Mouse (Mus musculus): ENCODE measurements around the gene Hdhd3. TPM values are rescaled to one million over a fixed set of nuclear protein-coding genes. Genes with fewer than 3 reads are reported as not detected.

The Hdhd3 gene
- polyA plus RNA-seq, 1 experiment from 2014 or later, result 11.2 TPM

GRCm38 (mm10) chr4:62475131-62475530 lies 28.1 kb downstream of the Hdhd3 start:
- Histone ChIP-seq H3K4me2 (ENCODE audit: low read length) (no peak overlapping the region), H3K9ac (ENCODE audit: low read depth, low read length) (no peak overlapping the region), H3K27ac (ENCODE audit: low read depth, low read length) (no peak overlapping the region), H3K4me3 (ENCODE audit: low read length) (no peak overlapping the region), H3K36me3 (ENCODE audit: control insufficient read depth, insufficient read depth, low read length) (no peaks in the 10 kb centered on the region), H3K9me3 (ENCODE audit: control insufficient read depth, low read length) (no peaks in the 10 kb centered on the region), H3K27me3 (replicated peaks; ENCODE audit: control insufficient read depth, insufficient read depth, low read length) (peaks cover 9% of the 10 kb centered on the region; the same call in 1 of the 2 replicates), H3K4me1 (ENCODE audit: control insufficient read depth, insufficient read depth, low read depth, low read length) (no peaks in the 10 kb centered on the region; the same call in 1 of the 2 replicates)
- WGBS, result 94% methylated on average over 2 of the region's 2 CpGs
- no peak for ATAC-seq

DNA sequence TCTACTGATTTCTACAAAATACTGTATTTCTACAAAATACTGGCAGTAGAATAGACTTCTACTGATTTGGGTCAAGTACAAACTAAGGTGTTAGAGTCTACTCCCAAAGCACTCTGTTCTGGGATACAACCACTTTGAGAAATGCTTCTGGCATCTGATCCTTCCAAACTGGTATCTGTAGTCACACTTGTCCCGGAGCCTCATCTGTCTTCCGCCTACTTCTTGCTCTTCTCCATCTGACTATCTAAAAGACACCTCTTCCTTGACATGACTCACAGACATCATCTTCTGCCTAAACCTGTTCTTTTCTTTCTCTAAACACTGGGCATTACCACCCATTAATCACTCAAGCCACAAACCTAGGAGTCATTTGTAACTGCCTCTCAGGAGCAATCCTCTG lies 31.2 kb downstream of the Hdhd3 start:
- ATAC-seq, result no peak

DNA sequence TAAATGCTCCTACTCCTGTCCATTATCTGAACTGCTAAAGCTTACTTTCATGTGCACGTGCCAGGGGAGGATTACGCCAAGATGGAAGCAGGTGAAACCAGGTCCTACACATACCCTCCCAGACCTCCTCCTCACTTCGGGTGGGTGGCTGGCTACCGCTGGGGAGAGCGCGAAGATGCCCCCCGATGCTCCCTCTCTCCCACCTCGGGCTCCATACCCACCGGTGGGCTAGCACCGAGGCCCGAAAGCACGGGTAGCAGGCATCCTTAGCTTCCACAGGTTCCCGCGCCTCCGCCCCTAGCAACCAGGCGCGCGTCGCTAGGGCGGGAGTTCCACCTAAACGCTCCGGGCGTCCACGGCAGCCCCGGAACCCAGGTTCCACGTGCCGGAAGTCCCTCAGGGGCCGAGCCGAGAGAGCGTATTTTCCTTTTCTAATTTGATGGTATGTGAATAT lies 32.6 kb downstream of the Hdhd3 start, which contains the start of gene Wdr31:
Wdr31 (minus strand) TSS at position 299 of the 454 bp plus-strand sequence.
- Histone ChIP-seq H3K9ac (ENCODE audit: low read depth, low read length) (peak within 1 kb of the TSS; percentile 80), H3K36me3 (ENCODE audit: control insufficient read depth, insufficient read depth, low read length) (peaks cover 3% of the 10 kb centered on the region; the same call in 1 of the 2 replicates), H3K9me3 (ENCODE audit: control insufficient read depth, low read length) (0 out of 2 replicates have a peak, but pooled peaks cover 2% of the 10 kb centered on the region), H3K4me3 (ENCODE audit: low read length) (peak within 1 kb of the TSS; percentile 75), H3K27me3 (replicated peaks; ENCODE audit: control insufficient read depth, insufficient read depth, low read length) (no peaks in the 10 kb centered on the region), H3K27ac (ENCODE audit: low read depth, low read length) (peak within 1 kb of the TSS; percentile 73), H3K4me1 (ENCODE audit: control insufficient read depth, insufficient read depth, low read depth, low read length) (no peaks in the 10 kb centered on the region), H3K4me2 (ENCODE audit: low read length) (peak within 1 kb of the TSS; percentile 77)
- WGBS, result under 1% methylated on average over 30 of the region's 30 CpGs
- peak; percentile 96 for ATAC-seq

More for the DNA sequence above, 31.2 kb downstream of the Hdhd3 start:
- WGBS, result 100% methylated on average over 2 of the region's 2 CpGs
- no peaks in the 10 kb centered on the region for H3K4me1 ChIP-seq (ENCODE audit: control insufficient read depth, insufficient read depth, low read depth, low read length)
- 0 out of 2 replicates have a peak, but pooled peaks cover 2% of the 10 kb centered on the region for H3K9me3 ChIP-seq (ENCODE audit: control insufficient read depth, low read length)
- no peak overlapping the region for H3K9ac ChIP-seq (ENCODE audit: low read depth, low read length)
- peaks cover 3% of the 10 kb centered on the region; the same call in 1 of the 2 replicates for H3K36me3 ChIP-seq (ENCODE audit: control insufficient read depth, insufficient read depth, low read length)
- no peak overlapping the region for H3K4me2 ChIP-seq (ENCODE audit: low read length)
- no peak overlapping the region for H3K27ac ChIP-seq (ENCODE audit: low read depth, low read length)
- no peaks in the 10 kb centered on the region for H3K27me3 ChIP-seq (replicated peaks; ENCODE audit: control insufficient read depth, insufficient read depth, low read length)
- H3K4me3 ChIP-seq (ENCODE audit: low read length), result no peak overlapping the region

DNA sequence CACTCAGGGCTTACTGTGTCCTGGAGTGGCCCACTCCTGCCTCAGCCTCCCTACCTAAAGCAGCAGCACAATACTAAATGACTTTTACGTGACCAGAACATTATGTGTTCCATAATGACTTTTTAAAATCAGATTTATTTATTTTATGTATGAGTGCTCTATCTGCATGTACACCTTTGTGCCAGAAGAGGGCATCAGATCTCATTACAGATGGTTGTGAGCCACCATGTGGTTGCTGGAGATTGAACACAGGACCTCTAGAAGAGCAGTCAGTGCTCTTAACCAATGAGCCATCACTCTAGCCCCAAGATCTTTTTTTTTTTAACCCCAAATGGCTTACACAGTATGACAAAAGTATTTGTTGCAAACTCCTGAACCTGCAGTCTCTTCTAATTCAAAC lies 35.1 kb downstream of the Hdhd3 start:
- WGBS, result 92% methylated on average over 1 of the region's 1 CpGs
- Histone ChIP-seq H3K36me3 (ENCODE audit: control insufficient read depth, insufficient read depth, low read length) (peaks cover 3% of the 10 kb centered on the region; the same call in 1 of the 2 replicates), H3K27me3 (replicated peaks; ENCODE audit: control insufficient read depth, insufficient read depth, low read length) (no peaks in the 10 kb centered on the region), H3K9ac (ENCODE audit: low read depth, low read length) (no peak overlapping the region), H3K9me3 (ENCODE audit: control insufficient read depth, low read length) (0 out of 2 replicates have a peak, but pooled peaks cover 2% of the 10 kb centered on the region), H3K27ac (ENCODE audit: low read depth, low read length) (no peak overlapping the region), H3K4me1 (ENCODE audit: control insufficient read depth, insufficient read depth, low read depth, low read length) (no peaks in the 10 kb centered on the region), H3K4me2 (ENCODE audit: low read length) (no peak overlapping the region), H3K4me3 (ENCODE audit: low read length) (no peak overlapping the region)
- no peak for ATAC-seq

DNA sequence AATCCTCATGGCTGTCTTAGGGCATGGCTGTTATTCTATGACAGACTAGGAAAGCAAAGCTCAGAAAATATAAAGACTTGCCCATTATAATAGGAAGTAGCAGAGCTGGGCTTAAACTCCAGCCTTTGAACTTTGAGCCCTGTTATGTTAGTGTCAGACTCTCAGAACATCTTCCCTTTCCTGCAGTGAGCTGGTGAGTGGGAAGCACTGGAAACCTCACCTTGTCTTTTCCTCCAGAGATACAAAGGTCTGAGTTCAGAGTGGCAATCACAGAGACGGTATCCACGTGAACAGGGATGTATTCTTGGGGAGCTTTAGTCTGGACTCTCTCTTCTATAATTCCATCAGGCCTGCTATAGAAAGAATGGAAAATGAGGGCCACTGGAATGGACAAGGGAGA lies 40.1 kb downstream of the Hdhd3 start:
- 92% methylated on average over 2 of the region's 2 CpGs for WGBS
- Histone ChIP-seq H3K36me3 (ENCODE audit: control insufficient read depth, insufficient read depth, low read length) (peaks cover 3% of the 10 kb centered on the region), H3K27me3 (replicated peaks; ENCODE audit: control insufficient read depth, insufficient read depth, low read length) (no peaks in the 10 kb centered on the region), H3K9ac (ENCODE audit: low read depth, low read length) (no peak overlapping the region), H3K27ac (ENCODE audit: low read depth, low read length) (no peak overlapping the region), H3K4me3 (ENCODE audit: low read length) (no peak overlapping the region), H3K4me2 (ENCODE audit: low read length) (no peak overlapping the region), H3K9me3 (ENCODE audit: control insufficient read depth, low read length) (no peaks in the 10 kb centered on the region), H3K4me1 (ENCODE audit: control insufficient read depth, insufficient read depth, low read depth, low read length) (no peaks in the 10 kb centered on the region)
- ATAC-seq, result no peak

DNA sequence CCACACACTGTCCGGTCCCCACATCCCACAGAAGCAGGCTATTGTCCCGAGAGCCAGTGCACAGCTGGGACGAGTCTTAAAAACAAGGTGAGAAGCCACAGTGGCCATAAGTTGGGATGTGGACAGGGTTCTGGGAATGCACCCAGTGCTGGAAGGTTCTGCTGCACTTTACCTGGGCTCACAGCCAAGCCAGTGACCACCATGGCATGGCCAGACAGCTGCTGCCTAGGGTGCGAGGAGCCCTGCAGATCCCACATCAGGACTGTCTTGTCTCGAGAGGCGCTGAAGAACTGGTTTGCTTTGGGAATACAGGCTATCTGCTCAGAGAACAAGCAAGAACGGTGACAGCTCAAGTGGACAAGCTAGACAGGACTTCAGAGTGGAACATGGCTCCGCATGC lies 42.9 kb downstream of the Hdhd3 start:
- Histone ChIP-seq H3K9me3 (ENCODE audit: control insufficient read depth, low read length) (no peaks in the 10 kb centered on the region), H3K27me3 (replicated peaks; ENCODE audit: control insufficient read depth, insufficient read depth, low read length) (no peaks in the 10 kb centered on the region), H3K9ac (ENCODE audit: low read depth, low read length) (no peak overlapping the region), H3K27ac (ENCODE audit: low read depth, low read length) (no peak overlapping the region), H3K36me3 (ENCODE audit: control insufficient read depth, insufficient read depth, low read length) (peaks cover 3% of the 10 kb centered on the region), H3K4me2 (ENCODE audit: low read length) (no peak overlapping the region), H3K4me3 (ENCODE audit: low read length) (no peak overlapping the region), H3K4me1 (ENCODE audit: control insufficient read depth, insufficient read depth, low read depth, low read length) (no peaks in the 10 kb centered on the region)
- WGBS, result 92% methylated on average over 8 of the region's 8 CpGs
- ATAC-seq, result no peak

- Histone ChIP-seq H3K36me3 (ENCODE audit: control insufficient read depth, insufficient read depth, low read length) (peaks cover 3% of the 10 kb centered on the region), H3K4me3 (ENCODE audit: low read length) (no peak overlapping the region), H3K27me3 (replicated peaks; ENCODE audit: control insufficient read depth, insufficient read depth, low read length) (no peaks in the 10 kb centered on the region), H3K4me1 (ENCODE audit: control insufficient read depth, insufficient read depth, low read depth, low read length) (no peaks in the 10 kb centered on the region), H3K4me2 (ENCODE audit: low read length) (no peak overlapping the region), H3K9me3 (ENCODE audit: control insufficient read depth, low read length) (no peaks in the 10 kb centered on the region), H3K9ac (ENCODE audit: low read depth, low read length) (no peak overlapping the region), H3K27ac (ENCODE audit: low read depth, low read length) (no peak overlapping the region)
- no peak for ATAC-seq
- 64% methylated on average over 3 of the region's 3 CpGs for WGBS
Measured at GRCm38 (mm10) chr4:62459081-62459480, 44.2 kb downstream of the Hdhd3 start.

DNA sequence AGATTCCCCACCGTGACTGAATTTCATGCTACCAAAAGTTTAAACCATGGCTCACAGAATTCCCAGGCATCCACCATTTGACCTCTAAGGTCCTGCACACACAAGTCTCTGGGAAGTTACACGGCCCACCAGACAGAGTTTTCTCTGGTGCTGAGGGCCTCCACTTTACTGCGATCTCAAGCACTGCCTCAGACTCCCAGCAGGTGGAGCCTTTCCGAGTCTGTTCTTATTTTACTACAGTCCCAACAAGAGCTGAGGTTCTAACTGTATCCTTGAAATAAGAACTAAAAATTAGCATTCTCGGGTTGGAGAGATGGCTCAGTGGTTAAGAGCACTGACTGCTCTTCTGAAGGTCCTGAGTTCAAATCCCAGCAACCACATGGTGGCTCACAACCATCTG lies 48.3 kb downstream of the Hdhd3 start:
- Histone ChIP-seq H3K27me3 (replicated peaks; ENCODE audit: control insufficient read depth, insufficient read depth, low read length) (no peaks in the 10 kb centered on the region), H3K27ac (ENCODE audit: low read depth, low read length) (no peak overlapping the region), H3K9ac (ENCODE audit: low read depth, low read length) (no peak overlapping the region), H3K4me2 (ENCODE audit: low read length) (no peak overlapping the region), H3K4me3 (ENCODE audit: low read length) (no peak overlapping the region), H3K4me1 (ENCODE audit: control insufficient read depth, insufficient read depth, low read depth, low read length) (no peaks in the 10 kb centered on the region), H3K9me3 (ENCODE audit: control insufficient read depth, low read length) (no peaks in the 10 kb centered on the region), H3K36me3 (ENCODE audit: control insufficient read depth, insufficient read depth, low read length) (no peaks in the 10 kb centered on the region)
- peak; percentile 50; the same call in 1 of the 2 replicates for ATAC-seq
- WGBS, result 63% methylated on average over 5 of the region's 5 CpGs
